Mouse (Mus musculus) liver, embryonic 15.5 days (tissue): ENCODE measurements around the gene Cdkl1. TPM values are rescaled to one million over a fixed set of nuclear protein-coding genes. Genes with fewer than 3 reads are reported as not detected.

Source experiments
- ATAC-seq: fragments of 200-750 bp; cut with Nextera tagmentation; 2 replicates; pipeline ENCODE4 v1.8.0; 2017; ENCODE audit warnings: moderate number of reproducible peaks, mild to moderate bottlenecking, moderate library complexity; ENCODE audit not compliant: insufficient read depth
- H3K27ac ChIP-seq: fragments of 300-500 bp; sonication (generic); replicated peaks from 2 replicates; pipeline ENCODE4 v1.5.1; 2015; ENCODE audit warnings: mild to moderate bottlenecking, inconsistent platforms
- H3K27me3 ChIP-seq: fragments of 300-500 bp; sonication (generic); 2 replicates; pipeline ENCODE4 v1.6.1; 2015; ENCODE audit warnings: mild to moderate bottlenecking, inconsistent platforms
- H3K36me3 ChIP-seq: fragments of 300-500 bp; sonication (generic); replicated peaks from 2 replicates; pipeline ENCODE4 v1.6.1; 2015; ENCODE audit warnings: moderate library complexity, mild to moderate bottlenecking, inconsistent platforms
- H3K4me1 ChIP-seq: fragments of 300-500 bp; sonication (generic); replicated peaks from 2 replicates; pipeline ENCODE4 v1.6.1; 2015; ENCODE audit warnings: inconsistent platforms
- H3K4me2 ChIP-seq: fragments of 300-500 bp; sonication (generic); 2 replicates; pipeline ENCODE4 v1.6.1; 2015; ENCODE audit warnings: moderate library complexity, mild to moderate bottlenecking, inconsistent platforms
- H3K4me3 ChIP-seq: fragments of 300-500 bp; sonication (generic); replicated peaks from 2 replicates; pipeline ENCODE4 v1.5.1; 2015; ENCODE audit warnings: mild to moderate bottlenecking, inconsistent platforms
- H3K9ac ChIP-seq: fragments of 300-500 bp; sonication (generic); 2 replicates; pipeline ENCODE4 v1.6.1; 2015; ENCODE audit warnings: moderate library complexity, mild to moderate bottlenecking, inconsistent platforms
- H3K9me3 ChIP-seq: fragments of 300-500 bp; sonication (generic); replicated peaks from 2 replicates; pipeline ENCODE4 v1.6.1; 2016; ENCODE audit warnings: inconsistent platforms
- WGBS: fragments of 180-500 bp; shearing (Covaris S2); methylation state at CpG from one replicate; pipeline ENCODE4 v1.1.7; 2015; ENCODE audit warnings: mixed read lengths; ENCODE audit not compliant: insufficient replicate concordance; 5-methylcytosine and 5-hydroxymethylcytosine counted together
- polyA plus RNA-seq: library from polyadenylated mRNA; unstranded; fragments of >200 nt; fragmentation: Nextera tagmentation; extraction: Ambion mirVana; gene quantifications from 2 replicates; pipeline ENCODE4 v1.2.1, GENCODE M21; 2015

Gene Cdkl1
- polyA plus RNA-seq, 1 experiment from 2014 or later: 1.7 TPM

DNA sequence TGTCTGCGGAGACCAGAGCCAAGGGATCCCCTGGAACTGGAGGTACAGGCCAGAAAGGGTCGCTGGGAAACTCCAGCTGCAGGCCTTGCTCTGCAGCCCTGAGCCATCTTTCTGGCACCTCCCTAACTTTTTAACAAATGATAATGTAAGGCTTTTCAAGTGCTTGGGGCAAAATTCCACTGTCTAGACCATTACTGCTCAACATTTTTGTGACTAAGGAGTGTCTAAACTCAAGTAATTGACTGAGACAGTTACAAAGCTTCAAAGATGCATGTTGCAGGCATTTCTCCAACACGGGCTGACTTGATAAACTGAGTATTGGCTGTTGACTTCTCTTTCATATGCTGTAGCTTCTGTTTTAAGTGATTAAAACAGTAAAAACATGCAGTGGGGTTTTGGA, 18.4 kb upstream of the Cdkl1 start:
- Histone ChIP-seq H3K27ac (no peak overlapping the region), H3K27me3 (no peaks in the 10 kb centered on the region), H3K4me1 (peaks cover 5% of the 10 kb centered on the region; the same call in 1 of the 2 replicates), H3K36me3 (peaks cover 91% of the 10 kb centered on the region), H3K9me3 (no peaks in the 10 kb centered on the region), H3K4me2 (no peak overlapping the region), H3K4me3 (no peak overlapping the region), H3K9ac (no peak overlapping the region)
- 87% methylated on average over 3 of the region's 3 CpGs for WGBS
- ATAC-seq: no peak

DNA sequence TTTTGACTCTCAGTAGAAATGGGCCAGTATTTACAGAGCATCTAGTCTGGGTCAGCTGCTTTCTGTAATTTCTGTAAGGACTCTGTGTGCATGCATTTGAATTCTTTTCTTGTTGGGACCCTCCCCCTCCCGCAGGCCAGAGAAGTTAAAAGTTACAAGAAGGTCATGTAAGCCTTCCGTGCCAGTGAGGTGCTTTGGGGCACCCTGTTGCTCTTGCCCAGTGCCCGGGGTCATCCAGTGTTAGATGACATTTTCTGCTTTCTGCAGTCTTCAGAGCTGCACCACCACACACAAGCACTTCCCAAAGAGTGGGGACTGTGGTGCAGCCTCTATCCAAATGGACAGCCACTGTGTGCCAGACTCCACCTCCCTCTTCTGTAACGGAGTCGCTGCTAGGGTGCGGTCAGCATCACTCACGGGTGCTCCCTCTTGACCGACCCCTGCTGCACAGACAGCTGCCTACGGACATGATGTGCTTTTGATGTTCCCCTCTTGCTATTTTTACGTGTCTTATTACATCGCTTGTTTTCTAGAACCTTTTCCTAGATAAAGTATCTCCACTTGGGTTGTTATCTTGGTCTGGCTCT, 16.4 kb upstream of the Cdkl1 start:
- peaks cover 88% of the 10 kb centered on the region for H3K36me3 ChIP-seq

DNA sequence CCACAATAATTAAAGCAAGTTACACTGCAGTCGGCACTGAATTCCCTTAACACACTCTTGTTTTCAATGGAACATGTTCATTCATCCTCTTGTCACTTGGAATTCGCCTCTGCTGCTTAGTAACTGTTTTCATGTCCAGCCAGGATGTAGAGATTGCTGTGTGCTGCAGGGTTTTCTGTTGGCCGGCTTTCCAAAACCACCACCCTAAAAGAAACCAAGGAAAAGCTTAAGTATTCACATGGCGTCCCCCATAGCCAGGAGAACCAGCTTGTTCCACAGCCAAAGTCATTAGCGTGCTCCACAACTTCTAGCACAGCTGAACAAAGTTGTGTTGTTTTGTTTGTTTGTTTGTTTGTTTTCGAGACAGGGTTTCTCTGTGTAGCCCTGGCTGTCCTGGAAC, 14.1 kb upstream of the Cdkl1 start:
- ATAC-seq: no peak
- 0 out of 2 replicates have a peak overlapping the region, but pooled peaks have one; percentile 35 for H3K27ac ChIP-seq
- peaks cover 7% of the 10 kb centered on the region; the same call in 1 of the 2 replicates for H3K4me1 ChIP-seq
- H3K36me3 ChIP-seq: peaks cover 79% of the 10 kb centered on the region
- 88% methylated on average over 6 of the region's 6 CpGs for WGBS
- no peaks in the 10 kb centered on the region for H3K9me3 ChIP-seq
- no peak overlapping the region for H3K9ac ChIP-seq
- no peaks in the 10 kb centered on the region for H3K27me3 ChIP-seq
- H3K4me2 ChIP-seq: no peak overlapping the region
- no peak overlapping the region for H3K4me3 ChIP-seq

More for the DNA sequence above, 16.4 kb upstream of the Cdkl1 start:
- Histone ChIP-seq H3K9me3 (no peaks in the 10 kb centered on the region), H3K9ac (no peak overlapping the region), H3K4me1 (peaks cover 7% of the 10 kb centered on the region; the same call in 1 of the 2 replicates), H3K4me2 (no peak overlapping the region), H3K27ac (no peak overlapping the region), H3K4me3 (no peak overlapping the region), H3K27me3 (no peaks in the 10 kb centered on the region)
- ATAC-seq: no peak
- 77% methylated on average over 11 of the region's 11 CpGs for WGBS

DNA sequence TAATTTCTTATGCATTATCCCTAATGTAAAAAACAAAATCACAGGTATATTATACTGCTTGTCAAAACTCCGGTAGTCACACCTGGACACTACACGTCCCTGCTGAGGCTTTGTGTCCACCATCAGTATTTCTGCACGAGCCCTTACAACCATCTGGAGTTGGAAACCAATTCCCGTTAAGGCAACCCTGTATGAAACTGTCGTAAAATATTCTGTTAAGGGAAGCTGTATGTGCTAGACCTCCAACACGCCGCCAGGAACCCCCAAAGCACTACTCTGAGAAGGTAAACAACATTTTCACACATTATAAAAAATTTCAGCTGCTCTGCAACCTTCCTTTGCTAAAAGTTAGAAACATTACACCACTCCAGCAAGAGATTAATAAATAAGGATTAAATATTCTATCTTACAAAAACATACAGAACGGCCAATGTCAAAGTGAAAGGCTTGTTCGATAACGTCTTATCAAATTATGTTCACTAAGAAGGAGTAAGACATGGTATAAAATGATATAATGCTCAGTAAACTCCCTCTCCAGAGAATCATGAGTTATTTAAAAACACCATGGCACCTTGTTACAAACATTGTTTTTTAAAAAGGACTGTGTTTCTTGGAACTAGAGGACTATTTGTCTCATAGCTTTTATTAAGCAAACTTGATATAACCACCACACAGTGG, 13.5 kb upstream of the Cdkl1 start:
- Histone ChIP-seq H3K27me3 (no peaks in the 10 kb centered on the region), H3K36me3 (peaks cover 74% of the 10 kb centered on the region), H3K27ac (0 out of 2 replicates have a peak overlapping the region, but pooled peaks have one; percentile 41), H3K4me2 (no peak overlapping the region), H3K9ac (no peak overlapping the region), H3K4me3 (no peak overlapping the region), H3K4me1 (peaks cover 7% of the 10 kb centered on the region; the same call in 1 of the 2 replicates), H3K9me3 (no peaks in the 10 kb centered on the region)
- WGBS: 86% methylated on average over 10 of the region's 10 CpGs
- no peak for ATAC-seq

DNA sequence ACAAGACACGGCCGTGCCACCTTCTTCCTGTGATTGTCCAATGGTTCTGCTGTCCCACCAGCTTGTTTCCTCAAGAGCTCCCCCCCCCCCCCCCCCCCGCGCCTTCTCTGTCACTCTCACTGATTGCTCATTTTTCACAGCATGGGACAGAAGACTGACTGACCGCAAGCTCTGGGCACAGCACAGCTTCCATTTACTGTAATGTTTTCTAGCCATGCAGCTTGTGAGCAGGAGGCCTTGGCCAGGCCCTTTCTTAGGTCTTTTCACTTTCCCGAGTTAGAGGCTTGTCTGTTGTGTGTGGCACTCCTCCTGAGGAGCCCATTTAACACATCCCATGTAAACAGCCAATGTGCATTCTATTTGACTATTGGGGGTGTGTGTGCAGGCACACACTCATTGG, 12.1 kb upstream of the Cdkl1 start:
- no peak overlapping the region for H3K27ac ChIP-seq
- peaks cover 7% of the 10 kb centered on the region; the same call in 1 of the 2 replicates for H3K4me1 ChIP-seq
- no peak for ATAC-seq
- WGBS: 85% methylated on average over 5 of the region's 6 CpGs
- H3K36me3 ChIP-seq: peaks cover 61% of the 10 kb centered on the region
- H3K9me3 ChIP-seq: no peaks in the 10 kb centered on the region
- H3K4me3 ChIP-seq: no peak overlapping the region
- no peak overlapping the region for H3K4me2 ChIP-seq
- H3K27me3 ChIP-seq: no peaks in the 10 kb centered on the region
- no peak overlapping the region for H3K9ac ChIP-seq

DNA sequence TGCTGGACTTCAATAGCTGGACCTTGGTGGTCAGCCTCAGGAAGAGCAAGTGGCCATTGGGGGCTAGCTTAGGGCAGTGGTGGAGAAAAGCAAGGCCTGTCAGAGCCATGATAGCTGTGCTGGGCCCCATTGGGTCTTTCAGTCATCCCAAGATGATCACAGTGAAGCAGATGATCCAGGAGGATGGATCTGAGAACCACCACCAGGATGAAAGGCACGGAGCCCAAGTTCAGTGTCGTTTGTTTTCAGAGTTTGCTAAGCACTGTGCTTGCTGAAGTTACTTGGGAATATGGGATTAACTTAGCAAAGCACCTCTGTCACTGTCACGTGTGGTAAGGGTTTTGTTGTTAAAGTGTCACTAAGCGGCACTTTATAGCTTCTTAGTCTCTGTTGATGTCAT, 9.5 kb upstream of the Cdkl1 start:
- no peaks in the 10 kb centered on the region for H3K9me3 ChIP-seq
- 85% methylated on average over 4 of the region's 4 CpGs for WGBS
- H3K4me2 ChIP-seq: no peak overlapping the region
- no peak overlapping the region for H3K4me3 ChIP-seq
- H3K27ac ChIP-seq: 0 out of 2 replicates have a peak overlapping the region, but pooled peaks have one; percentile 10
- peaks cover 10% of the 10 kb centered on the region; the same call in 1 of the 2 replicates for H3K4me1 ChIP-seq
- H3K36me3 ChIP-seq: peaks cover 36% of the 10 kb centered on the region
- H3K27me3 ChIP-seq: no peaks in the 10 kb centered on the region
- H3K9ac ChIP-seq: no peak overlapping the region
- ATAC-seq: no peak

- no peak overlapping the region; the same call in 1 of the 2 replicates for H3K27ac ChIP-seq
- no peak overlapping the region for H3K4me3 ChIP-seq
- no peaks in the 10 kb centered on the region for H3K36me3 ChIP-seq
- no peak overlapping the region for H3K4me2 ChIP-seq
- no peak for ATAC-seq
- peaks cover 18% of the 10 kb centered on the region for H3K27me3 ChIP-seq
- WGBS: 86% methylated on average over 3 of the region's 3 CpGs
- H3K9me3 ChIP-seq: no peaks in the 10 kb centered on the region
- H3K4me1 ChIP-seq: peaks cover 7% of the 10 kb centered on the region
- H3K9ac ChIP-seq: no peak overlapping the region
Measured at GRCm38 (mm10) chr12:69796311-69796710, 5.2 kb upstream of the Cdkl1 start.

DNA sequence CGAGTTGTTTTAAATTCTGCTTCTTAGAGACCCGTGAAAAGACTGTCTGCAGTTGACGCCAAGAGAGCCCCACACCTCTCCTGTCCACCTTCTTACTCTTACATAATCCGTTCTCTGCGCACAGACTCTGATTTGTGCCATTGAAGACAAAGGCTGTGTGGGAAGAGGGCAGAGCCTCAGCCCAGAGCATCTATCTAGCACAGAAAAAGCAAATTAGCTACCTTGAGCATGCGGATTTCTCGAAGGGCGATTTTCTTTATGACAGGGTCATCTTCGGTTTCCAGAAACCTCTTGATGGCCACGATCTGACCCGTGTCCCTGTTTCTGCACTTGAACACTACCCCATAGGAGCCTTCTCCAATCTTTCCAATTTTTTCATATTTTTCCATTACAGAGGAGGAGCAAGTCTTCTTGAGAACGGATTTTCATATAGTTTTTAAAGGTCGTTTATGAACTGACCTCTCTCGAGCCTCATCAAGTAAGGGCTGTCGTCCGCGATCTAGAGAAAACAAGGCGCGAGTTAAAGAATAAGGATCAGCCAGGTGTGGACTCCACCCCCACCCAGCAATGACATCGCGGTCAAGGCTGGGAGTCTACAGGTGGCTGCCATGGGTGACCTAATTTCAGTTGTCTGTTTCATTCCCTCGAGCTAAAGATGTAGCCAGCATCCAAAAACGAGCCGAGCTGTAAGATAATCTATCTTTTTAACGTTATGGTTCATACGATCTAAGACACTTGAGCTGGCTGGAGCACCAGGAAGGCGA, 1.1 kb downstream of the Cdkl1 start:
- H3K27me3 ChIP-seq: peaks cover 62% of the 10 kb centered on the region
- H3K9ac ChIP-seq: peak overlapping the region; percentile 67
- H3K4me1 ChIP-seq: peaks cover 59% of the 10 kb centered on the region
- H3K27ac ChIP-seq: peak overlapping the region; percentile 68
- H3K4me2 ChIP-seq: peak overlapping the region; percentile 94
- peak overlapping the region; percentile 63 for H3K4me3 ChIP-seq
- H3K9me3 ChIP-seq: no peaks in the 10 kb centered on the region
- no peaks in the 10 kb centered on the region for H3K36me3 ChIP-seq
- WGBS: 34% methylated on average over 27 of the region's 27 CpGs
- peak; percentile 58 for ATAC-seq

DNA sequence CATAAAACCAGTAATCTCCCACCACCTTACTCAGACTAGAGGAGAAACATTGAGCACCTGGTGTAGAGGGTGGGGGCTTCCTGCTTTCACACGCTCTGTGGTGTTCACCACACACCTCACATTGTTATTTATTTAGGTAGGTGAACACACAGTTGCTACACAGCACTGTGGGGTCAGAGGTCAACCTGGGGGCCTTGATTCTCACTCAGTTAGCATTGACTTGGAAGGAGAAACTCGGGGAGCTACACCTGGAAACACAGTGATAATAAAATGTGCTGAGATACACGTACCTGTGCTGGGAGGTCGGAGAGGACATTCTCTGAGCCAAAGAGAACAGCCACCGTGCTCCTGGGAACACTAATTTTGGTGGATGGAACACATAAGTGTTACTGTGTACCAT, 2.7 kb downstream of the Cdkl1 start:
- no peak overlapping the region for H3K9ac ChIP-seq
- peaks cover 57% of the 10 kb centered on the region for H3K27me3 ChIP-seq
- H3K36me3 ChIP-seq: no peaks in the 10 kb centered on the region
- no peak overlapping the region for H3K27ac ChIP-seq
- 62% methylated on average over 5 of the region's 5 CpGs for WGBS
- H3K9me3 ChIP-seq: no peaks in the 10 kb centered on the region
- no peak for ATAC-seq
- H3K4me1 ChIP-seq: peaks cover 74% of the 10 kb centered on the region
- H3K4me3 ChIP-seq: no peak overlapping the region
- no peak overlapping the region for H3K4me2 ChIP-seq

DNA sequence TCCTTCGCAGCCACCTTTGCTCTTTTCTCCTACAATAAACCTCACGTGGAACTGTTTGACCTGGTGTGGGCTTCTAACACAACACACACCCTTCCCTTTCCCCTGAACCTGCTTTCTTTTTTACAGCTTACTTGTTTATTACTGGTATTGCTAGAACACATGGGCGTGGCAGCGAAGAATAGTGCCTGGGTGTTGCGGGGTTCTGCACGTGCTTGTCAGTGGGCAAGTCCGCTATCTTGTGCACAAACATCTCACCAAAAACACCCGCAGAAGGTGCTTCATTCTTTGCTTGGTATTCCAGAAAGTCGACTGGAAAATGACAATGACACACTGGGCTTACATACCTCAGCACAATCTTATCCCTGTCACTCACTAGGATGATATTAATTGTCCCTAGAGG, 5.6 kb downstream of the Cdkl1 start:
- no peaks in the 10 kb centered on the region for H3K36me3 ChIP-seq
- H3K27me3 ChIP-seq: peaks cover 35% of the 10 kb centered on the region
- peak overlapping the region; percentile 6; the same call in 1 of the 2 replicates for H3K4me2 ChIP-seq
- no peak overlapping the region for H3K4me3 ChIP-seq
- H3K9me3 ChIP-seq: no peaks in the 10 kb centered on the region
- H3K27ac ChIP-seq: peak overlapping the region; percentile 66
- ATAC-seq: no peak
- no peak overlapping the region for H3K9ac ChIP-seq
- WGBS: 62% methylated on average over 9 of the region's 9 CpGs
- peaks cover 86% of the 10 kb centered on the region for H3K4me1 ChIP-seq
